In the genomic region with DNA sequence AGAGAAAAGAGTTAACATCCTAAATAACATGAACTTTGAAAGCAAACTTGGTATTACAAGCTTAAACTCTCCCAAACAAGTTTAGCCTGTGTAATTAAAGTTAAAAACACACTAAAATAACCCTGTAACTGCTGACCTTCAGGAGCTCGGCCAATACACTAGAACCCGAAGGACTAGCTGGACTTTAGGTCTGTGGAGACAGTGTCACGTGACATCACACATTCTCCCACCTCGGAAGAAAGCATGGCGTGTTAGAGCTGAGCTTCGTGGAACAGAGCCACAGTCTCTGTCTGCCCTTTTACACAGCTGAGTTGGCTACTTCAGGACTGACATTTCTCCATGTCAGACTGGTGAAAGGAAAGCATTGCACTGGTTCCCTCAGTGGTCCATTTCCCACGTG, we compare ENCODE assay signal across 20 mouse cellular contexts. TPM values are rescaled to one million over a fixed set of nuclear protein-coding genes. Genes with fewer than 3 reads are reported as not detected.
DNase-seq lines count a peak whose midpoint lies in the region; ATAC-seq and TF ChIP-seq lines count a peak whose summit lies in the region.
"Had no signal": no experiment of that assay in that cellular context is flagged by ENCODE, and none has a peak within 500 bp of the region (broad histone marks: within the 10 kb centered on the region; RNA-seq: fewer than 3 reads in every experiment).

No protein-coding gene starts in this region.

- H3K36me3 ChIP-seq in kidney, adult 2 months (ENCODE audit: control insufficient read depth, insufficient read depth, low read length) = no peaks in the 10 kb centered on the region
- H3K36me3 ChIP-seq in kidney, embryonic 14.5 days (ENCODE audit: control insufficient read depth, insufficient read depth, low read length) = no peaks in the 10 kb centered on the region
- no peaks in the 10 kb centered on the region for H3K36me3 ChIP-seq in liver, postnatal 0 days (replicated peaks; ENCODE audit: insufficient read depth, low read length)
- H3K36me3 ChIP-seq in liver, embryonic 11.5 days (ENCODE audit: control insufficient read depth, insufficient read depth, low read length) = no peaks in the 10 kb centered on the region
- H3K36me3 ChIP-seq: embryonic facial prominence, embryonic 12.5 days; forebrain, embryonic 15.5 days; heart, embryonic 10.5 days; hindbrain, embryonic 12.5 days had no signal

- H3K4me1 ChIP-seq in kidney, adult 2 months (ENCODE audit: control insufficient read depth, insufficient read depth, low read length) = peaks cover 11% of the 10 kb centered on the region; the same call in 1 of the 2 replicates
- no peaks in the 10 kb centered on the region for H3K4me1 ChIP-seq in kidney, embryonic 14.5 days (ENCODE audit: control insufficient read depth, insufficient read depth, low read length)
- peaks cover 54% of the 10 kb centered on the region for H3K4me1 ChIP-seq in liver, postnatal 0 days (ENCODE audit: insufficient read depth)
- H3K4me1 ChIP-seq in liver, embryonic 11.5 days (replicated peaks; ENCODE audit: control insufficient read depth, insufficient read depth, low read length) = peaks cover 9% of the 10 kb centered on the region

- no peak for TF ChIP-seq EP300 in liver, postnatal 0 days (IDR thresholded peaks at IDR 0.05; ENCODE audit: low read depth)

- H3K9me3 ChIP-seq in kidney, embryonic 14.5 days (ENCODE audit: control insufficient read depth, low read length) = no peaks in the 10 kb centered on the region
- no peaks in the 10 kb centered on the region for H3K9me3 ChIP-seq in liver, postnatal 0 days (ENCODE audit: low read length)
- H3K9me3 ChIP-seq in liver, embryonic 11.5 days (ENCODE audit: control insufficient read depth, low read length) = no peaks in the 10 kb centered on the region
- H3K9me3 ChIP-seq: embryonic facial prominence, embryonic 12.5 days; forebrain, embryonic 15.5 days; G1E; heart, embryonic 10.5 days; hindbrain, embryonic 12.5 days had no signal

- no peak overlapping the region for H3K27ac ChIP-seq in kidney, adult 2 months (ENCODE audit: insufficient read depth, low read depth, low read length)
- H3K27ac ChIP-seq in kidney, embryonic 14.5 days (ENCODE audit: low read depth, low read length) = no peak overlapping the region
- peak overlapping the region; percentile 31; the same call in 1 of the 2 replicates for H3K27ac ChIP-seq in liver, postnatal 0 days (ENCODE audit: low read depth)
- no peak overlapping the region for H3K27ac ChIP-seq in liver, embryonic 11.5 days (ENCODE audit: low read depth, low read length)
- H3K27ac ChIP-seq: embryonic facial prominence, embryonic 12.5 days; forebrain, embryonic 15.5 days; heart, embryonic 10.5 days; hindbrain, embryonic 12.5 days had no signal

- no peak for TF ChIP-seq CTCF in kidney, adult 2 months (conservative IDR thresholded peaks at IDR 0.05; ENCODE audit: insufficient read depth, insufficient read length, low read depth, low read length)
- TF ChIP-seq CTCF in liver, postnatal 0 days (IDR thresholded peaks at IDR 0.05; ENCODE audit: low read depth) = no peak

- H3K27me3 ChIP-seq in kidney, adult 2 months (replicated peaks; ENCODE audit: control insufficient read depth, insufficient read depth, low read length) = no peaks in the 10 kb centered on the region
- 0 out of 2 replicates have a peak, but pooled peaks cover 4% of the 10 kb centered on the region for H3K27me3 ChIP-seq in kidney, embryonic 14.5 days (ENCODE audit: control insufficient read depth, insufficient read depth, low read length)
- no peaks in the 10 kb centered on the region for H3K27me3 ChIP-seq in liver, postnatal 0 days (ENCODE audit: insufficient read depth, low read length)
- no peaks in the 10 kb centered on the region for H3K27me3 ChIP-seq in liver, embryonic 11.5 days (replicated peaks; ENCODE audit: control insufficient read depth, insufficient read depth, low read length)
- H3K27me3 ChIP-seq: embryonic facial prominence, embryonic 12.5 days; forebrain, embryonic 15.5 days; hindbrain, embryonic 12.5 days had no signal

- H3K4me3 ChIP-seq in kidney, adult 2 months (ENCODE audit: insufficient read depth, low read depth, low read length) = no peak overlapping the region
- no peak overlapping the region for H3K4me3 ChIP-seq in kidney, embryonic 14.5 days (ENCODE audit: low read length)
- H3K4me3 ChIP-seq in liver, postnatal 0 days (ENCODE audit: low read depth, low read length) = no peak overlapping the region
- H3K4me3 ChIP-seq in liver, embryonic 11.5 days (ENCODE audit: low read depth, low read length) = no peak overlapping the region
- H3K4me3 ChIP-seq: embryonic facial prominence, embryonic 12.5 days; forebrain, embryonic 15.5 days; heart, embryonic 10.5 days; hindbrain, embryonic 12.5 days had no signal

- no peak for TF ChIP-seq POLR2A in kidney, adult 2 months (IDR thresholded peaks at IDR 0.05; ENCODE audit: low read depth, low read length)

- H3K4me2 ChIP-seq in kidney, embryonic 14.5 days (replicated peaks; ENCODE audit: low read depth, low read length) = no peak overlapping the region
- no peak overlapping the region for H3K4me2 ChIP-seq in liver, postnatal 0 days (ENCODE audit: low read depth, low read length)
- no peak overlapping the region for H3K4me2 ChIP-seq in liver, embryonic 11.5 days
- H3K4me2 ChIP-seq: embryonic facial prominence, embryonic 12.5 days; forebrain, embryonic 15.5 days; hindbrain, embryonic 12.5 days had no signal

- no peak for ATAC-seq in kidney, embryonic 14.5 days (ENCODE audit: low FRiP score, low TSS enrichment)
- no peak for ATAC-seq in liver, postnatal 0 days
- ATAC-seq in liver, embryonic 11.5 days (replicated peaks; ENCODE audit: low FRiP score) = no peak
- ATAC-seq: forebrain, embryonic 15.5 days; hindbrain, embryonic 16.5 days had no signal

- DNase-seq in kidney, adult 2 months = peak; percentile 72
- DNase-seq in liver, postnatal 0 days = no peak
- no peak for DNase-seq in liver, embryonic 11.5 days (ENCODE audit: low spot score)
- peak; percentile 16 for DNase-seq in kidney, postnatal 14 days
- DNase-seq in adrenal gland, postnatal 10 days = no peak
- no peak for DNase-seq in urinary bladder, postnatal 14 days (ENCODE audit: low spot score)
- DNase-seq: adrenal gland, postnatal 25 days; cerebellum, adult 11 months; cerebellum, adult 8-10 months; cerebellum, postnatal 14 days; gastrocnemius, postnatal 36 days; heart, postnatal 10 days; heart, postnatal 4 days had no signal

- no peak overlapping the region for H3K9ac ChIP-seq in kidney, embryonic 14.5 days (ENCODE audit: low read depth, low read length)
- no peak overlapping the region for H3K9ac ChIP-seq in liver, postnatal 0 days (replicated peaks)
- no peak overlapping the region for H3K9ac ChIP-seq in liver, embryonic 11.5 days (ENCODE audit: low read depth, low read length)
- H3K9ac ChIP-seq: embryonic facial prominence, embryonic 12.5 days; forebrain, embryonic 15.5 days; hindbrain, embryonic 12.5 days had no signal

- 52% methylated on average over 7 of the region's 7 CpGs for WGBS in kidney, adult 2 months
- 84% methylated on average over 7 of the region's 7 CpGs for WGBS in kidney, embryonic 14.5 days
- WGBS in liver, postnatal 0 days (ENCODE audit: insufficient replicate concordance) = 63% methylated on average over 7 of the region's 7 CpGs
- WGBS in liver, embryonic 11.5 days = 82% methylated on average over 7 of the region's 7 CpGs

RNA-seq across cellular contexts. Expression of a gene that starts 4.3 kb away (rescaled TPM):
- polyA plus RNA-seq in kidney, adult 2 months (2012; rRNA removed) = 10.5 and 12.5 TPM in 2 replicates
- 6.6 and 11.2 TPM in 2 replicates for polyA plus RNA-seq in kidney, embryonic 14.5 days (2014; fragmentation: Nextera tagmentation; extraction: Ambion mirVana)
- polyA plus RNA-seq in liver, postnatal 0 days (2015; fragmentation: Nextera tagmentation; extraction: Ambion mirVana) = 23.5 and 24.6 TPM in 2 replicates
- 17.1 and 17.7 TPM in 2 replicates for polyA plus RNA-seq in liver, embryonic 11.5 days (2014; fragmentation: Nextera tagmentation; extraction: Ambion mirVana)
- total RNA-seq in adrenal gland, postnatal 10 days (2021) = 10 to 100 TPM; 63.8 to 81.7 TPM

Comparison
In these comparisons a context has a peak if more than half of its experiments do, and no peak if none do; other contexts are left out.
1. DNase-seq: peak in kidney, adult 2 months (single experiment) and kidney, postnatal 14 days (single experiment); none in liver, postnatal 0 days (single experiment), liver, embryonic 11.5 days (single experiment), adrenal gland, postnatal 10 days (single experiment) and urinary bladder, postnatal 14 days (single experiment).